Mouse (Mus musculus) cerebral cortex, adult 2 months (tissue): ENCODE results near the gene Cytip.

Experiments used
- WGBS: fragments of 180-500 bp; shearing (Covaris S2); methylation state at CpG from one replicate; pipeline ENCODE4 v1.1.7; 2018; 5-methylcytosine and 5-hydroxymethylcytosine counted together

The Cytip gene

GRCm38 (mm10) chr2:58161813-58162212 is 33.5 kb downstream of the Cytip start:
- 90% methylated on average over 4 of the region's 4 CpGs for WGBS

DNA sequence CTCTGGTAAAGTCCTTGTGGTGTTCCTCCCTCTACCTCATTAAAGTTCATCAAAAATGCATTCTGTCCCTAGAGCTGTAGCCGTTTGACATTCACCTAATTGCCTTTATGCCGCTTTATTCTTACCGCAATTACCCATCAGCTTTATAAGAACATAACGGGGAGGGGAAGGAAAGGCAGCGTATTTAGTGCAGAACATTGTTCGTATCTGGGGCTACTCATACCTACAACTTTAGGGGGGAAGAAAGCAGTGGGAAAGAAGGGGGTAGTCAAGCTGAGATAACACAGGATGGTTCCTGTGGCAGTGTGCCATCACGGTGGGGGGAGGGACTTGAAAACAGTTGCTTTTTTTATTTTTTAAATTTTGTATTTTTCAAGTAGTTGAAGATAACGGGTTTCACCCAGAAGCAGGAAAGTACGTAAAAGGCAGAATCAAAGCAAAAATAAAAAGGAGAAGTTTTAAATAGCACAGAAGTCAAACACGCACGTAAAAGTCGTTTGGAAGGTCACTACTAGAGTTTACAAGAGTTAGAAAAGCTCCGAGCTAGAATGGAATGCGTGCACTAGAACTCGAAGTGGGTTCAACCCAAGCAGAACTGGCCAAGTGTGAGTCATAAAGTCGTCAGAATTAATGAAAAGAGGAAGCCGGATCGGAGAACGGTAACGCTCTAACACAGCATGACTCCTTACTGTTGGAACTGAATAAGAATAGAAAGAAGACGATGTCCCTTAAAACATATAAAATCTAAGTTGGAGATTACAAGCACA is 34.6 kb downstream of the Cytip start:
- 63% methylated on average over 21 of the region's 21 CpGs for WGBS

DNA sequence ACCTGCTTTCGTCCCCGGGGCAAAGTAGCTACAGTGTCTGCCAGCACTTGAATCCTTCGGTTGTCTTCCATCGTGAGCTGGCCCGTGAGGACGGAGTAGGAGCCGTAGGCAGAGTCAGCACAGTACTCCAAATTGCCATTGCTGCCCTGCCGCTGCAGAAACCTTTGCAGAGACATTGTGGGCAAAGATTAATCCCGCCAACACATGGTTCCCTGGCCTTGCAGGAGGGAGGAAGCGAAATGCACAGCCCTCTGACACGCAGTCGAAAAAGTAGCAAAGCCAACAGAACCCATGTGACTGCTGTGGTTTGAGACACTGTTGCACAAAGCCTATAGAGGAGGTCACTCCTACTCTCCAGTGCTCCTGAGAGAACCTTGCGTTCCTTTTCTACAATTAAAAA is 35.5 kb downstream of the Cytip start:
- 94% methylated on average over 13 of the region's 13 CpGs for WGBS

- WGBS = 88% methylated on average over 6 of the region's 6 CpGs
These were observed 36.2 kb downstream of the Cytip start for GRCm38 (mm10) chr2:58159121-58159520.

DNA sequence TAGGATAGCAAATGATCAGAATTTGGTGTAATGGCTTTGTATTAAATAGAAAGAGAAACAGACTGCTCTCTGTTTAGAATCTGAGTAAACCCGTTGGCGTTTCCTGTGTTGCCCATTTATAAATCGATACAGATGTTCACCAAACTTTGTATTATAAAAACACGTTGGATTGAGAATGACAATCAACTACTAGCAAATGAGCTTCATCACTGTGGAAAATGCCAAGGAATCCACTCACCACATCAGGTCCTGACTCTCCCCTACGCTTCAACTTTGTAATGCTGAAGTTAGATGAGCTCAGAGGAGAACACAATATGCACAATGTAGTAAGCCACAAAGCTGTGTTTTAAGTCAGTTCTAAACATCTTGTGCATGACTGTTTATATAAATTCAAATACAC is 36.8 kb downstream of the Cytip start:
- 89% methylated on average over 5 of the region's 5 CpGs for WGBS

DNA sequence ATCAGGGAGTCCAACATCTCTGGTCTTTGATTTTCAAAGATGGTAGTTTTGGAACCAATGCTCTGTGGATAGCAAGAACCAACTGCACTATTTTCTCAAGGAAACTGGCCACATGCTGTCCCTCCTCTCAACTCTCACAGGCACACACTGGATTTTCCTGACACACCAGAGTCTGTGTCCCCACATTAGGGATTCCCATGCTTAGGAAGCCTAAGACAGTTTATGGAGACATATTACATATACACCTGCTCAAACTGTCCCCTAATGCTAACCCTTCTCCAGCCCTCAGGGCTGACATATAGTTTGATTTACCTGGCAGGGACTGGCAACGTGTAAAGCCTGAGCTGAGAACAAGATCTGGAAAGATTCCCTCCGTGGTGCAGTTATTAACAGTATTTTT is 37.2 kb downstream of the Cytip start:
- WGBS = 88% methylated on average over 2 of the region's 2 CpGs

DNA sequence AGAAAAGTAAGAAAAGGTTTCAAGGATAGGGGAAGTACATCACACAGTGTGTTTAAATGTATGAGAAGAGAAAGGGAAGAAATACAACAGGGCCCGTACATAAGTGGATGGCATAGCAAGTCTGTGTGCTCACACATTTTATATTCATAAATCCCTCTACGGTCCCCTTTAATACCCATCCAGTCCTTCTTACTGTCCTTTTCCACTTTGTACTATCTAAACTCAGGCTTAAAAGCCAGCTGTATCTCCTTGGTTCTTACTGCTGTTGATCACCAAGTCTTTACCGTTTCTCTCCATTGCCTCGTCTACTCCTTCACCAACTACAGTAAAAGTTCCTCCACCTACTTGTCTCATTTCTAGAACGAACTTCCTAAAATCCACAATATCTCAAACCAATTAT is 37.9 kb downstream of the Cytip start:
- 94% methylated on average over 5 of the region's 5 CpGs for WGBS

DNA sequence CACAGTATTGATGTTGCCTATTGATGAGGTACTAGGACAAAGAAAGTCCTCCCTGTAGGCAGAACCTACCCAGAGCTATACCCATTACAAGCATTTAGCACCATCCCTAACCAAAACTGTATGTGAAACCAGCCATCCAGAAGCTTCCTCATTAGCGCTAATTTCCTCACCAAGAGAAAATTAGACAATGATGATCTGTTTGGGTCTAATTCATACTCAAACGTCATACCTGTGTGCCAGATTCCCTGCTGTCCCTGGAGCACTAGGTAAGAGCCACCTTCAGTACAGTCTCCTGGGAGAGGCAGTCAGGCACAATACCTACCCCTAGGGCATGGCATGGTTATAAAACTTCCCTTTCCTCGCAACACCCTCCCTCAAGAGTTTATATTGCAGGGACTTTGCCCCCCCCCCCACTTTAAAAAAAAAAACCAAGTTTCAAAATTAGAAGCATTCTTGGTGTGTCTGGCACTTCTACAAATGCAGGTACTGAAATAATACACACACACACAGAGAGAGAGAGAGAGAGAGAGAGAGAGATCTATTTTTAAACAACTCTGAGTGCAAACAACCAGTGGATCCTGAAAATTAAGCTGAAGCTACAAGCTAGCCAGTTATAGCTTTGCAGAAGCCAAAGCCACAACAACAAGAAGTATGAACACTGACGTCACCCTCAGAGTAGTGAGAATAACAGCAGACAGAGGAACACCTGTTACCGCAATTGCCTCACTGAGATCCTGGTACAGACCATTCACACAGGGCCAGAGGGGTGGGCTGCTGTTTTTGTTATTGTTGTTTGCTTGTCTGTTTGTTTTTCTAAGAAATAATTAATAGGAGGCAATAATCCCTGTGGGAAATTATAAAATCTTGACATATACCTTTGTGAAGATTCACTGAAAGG is 38.6 kb downstream of the Cytip start:
- WGBS = 69% methylated on average over 5 of the region's 5 CpGs

DNA sequence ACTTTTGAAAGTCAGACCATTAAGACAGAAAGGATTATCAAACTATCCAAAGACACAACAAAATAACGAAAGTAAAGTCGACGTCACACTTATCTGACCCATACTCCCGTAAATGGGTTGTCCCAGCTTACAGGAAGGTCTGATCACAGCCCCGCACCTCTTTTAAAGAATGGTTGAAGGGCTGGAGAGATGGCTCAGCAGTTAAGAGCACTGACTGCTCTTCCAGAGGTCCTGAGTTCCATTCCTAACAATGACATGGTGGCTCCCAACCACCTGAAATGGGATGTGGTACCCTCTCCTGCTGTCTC is 39.3 kb downstream of the Cytip start:
- 95% methylated on average over 5 of the region's 5 CpGs for WGBS

DNA sequence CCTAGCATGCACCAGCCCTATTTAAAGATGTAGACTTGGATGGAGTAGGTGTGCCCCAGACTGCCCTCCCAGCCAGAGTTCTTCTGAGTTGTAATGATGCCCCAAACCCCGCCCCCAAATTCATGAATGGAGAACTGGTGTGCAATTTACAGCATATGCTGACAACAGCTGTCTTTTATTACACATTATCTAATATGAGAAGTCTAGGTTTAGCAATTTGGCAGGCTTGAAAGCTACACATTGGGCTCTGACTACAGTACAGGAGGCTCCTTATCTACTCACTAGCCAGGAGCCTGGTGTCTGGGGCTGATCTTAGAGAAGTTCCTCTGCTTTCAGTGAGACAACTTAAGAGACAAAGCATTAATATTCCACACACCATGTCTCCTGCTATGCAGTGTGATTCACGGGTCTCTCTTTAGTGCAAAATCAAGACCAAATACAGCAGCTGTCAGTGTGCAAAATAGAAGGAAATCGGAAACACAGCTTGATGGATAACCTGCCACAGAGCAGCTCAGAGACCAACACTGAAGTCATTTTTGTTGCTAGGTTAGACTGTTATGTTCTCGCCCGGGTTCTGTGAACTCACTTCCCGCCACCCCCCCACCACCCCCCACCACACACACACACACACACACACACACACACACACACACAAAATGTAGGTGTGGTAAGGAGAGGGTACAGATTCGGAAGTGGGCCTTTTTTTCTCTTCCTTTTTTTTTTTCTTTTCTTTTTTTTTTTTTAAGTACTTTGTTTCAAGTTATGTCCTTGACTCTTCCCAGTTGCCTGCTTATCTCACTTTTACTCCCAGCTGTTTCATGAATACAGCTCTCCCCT is 39.8 kb downstream of the Cytip start:
- WGBS = 65% methylated on average over 7 of the region's 7 CpGs

DNA sequence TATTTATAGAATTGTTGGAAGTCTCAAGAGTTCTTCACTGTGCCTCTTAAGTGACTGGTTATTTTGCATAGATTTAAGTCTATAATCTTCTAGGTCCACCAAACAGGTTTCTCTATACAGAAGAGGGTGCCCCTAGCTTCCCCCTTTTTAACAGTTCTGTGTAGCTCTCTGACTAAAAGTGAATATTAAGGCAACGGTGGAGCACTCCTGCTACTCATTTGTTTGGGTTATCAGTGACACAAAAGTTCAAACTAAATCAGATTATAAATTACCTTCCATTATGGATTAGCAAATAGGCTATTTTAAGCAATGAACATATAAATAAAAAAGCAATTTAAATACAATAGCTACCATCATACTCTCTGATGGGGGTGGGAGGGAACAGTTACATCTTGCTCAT is 40.8 kb downstream of the Cytip start:
- WGBS = 84% methylated on average over 1 of the region's 1 CpGs

- WGBS = 81% methylated on average over 7 of the region's 7 CpGs
These were observed 41.6 kb downstream of the Cytip start for GRCm38 (mm10) chr2:58153742-58154141.

GRCm38 (mm10) chr2:58149983-58150405 is 45.3 kb downstream of the Cytip start:
- 85% methylated on average over 7 of the region's 7 CpGs for WGBS

GRCm38 (mm10) chr2:58146572-58146971 is 48.8 kb downstream of the Cytip start:
- WGBS = 83% methylated on average over 5 of the region's 5 CpGs

DNA sequence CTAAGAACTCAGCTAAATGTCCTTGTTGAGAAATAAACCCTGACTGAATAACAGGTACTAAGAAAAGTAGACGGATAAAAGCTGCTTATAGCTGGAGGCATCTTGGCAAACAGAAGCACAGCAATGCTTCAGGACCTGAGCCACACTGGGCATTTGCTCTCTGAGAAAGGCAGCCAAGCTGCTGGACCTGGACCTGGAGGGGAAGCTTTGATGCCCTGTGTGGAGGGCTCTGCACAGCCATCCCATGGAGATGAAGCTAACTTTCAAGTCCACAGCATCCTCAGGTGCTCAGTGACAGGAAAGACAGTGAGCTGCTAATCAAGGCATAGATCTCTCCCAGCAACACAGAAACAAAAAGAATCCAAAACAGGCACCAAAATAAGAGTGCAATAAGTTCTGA is 54.8 kb downstream of the Cytip start:
- WGBS = 76% methylated on average over 1 of the region's 1 CpGs

- WGBS = 76% methylated on average over 5 of the region's 5 CpGs
These were observed 56.7 kb downstream of the Cytip start for GRCm38 (mm10) chr2:58138611-58139010.

GRCm38 (mm10) chr2:58137676-58138075 is 57.7 kb downstream of the Cytip start:
- WGBS = 85% methylated on average over 7 of the region's 7 CpGs

GRCm38 (mm10) chr2:58136526-58136925 is 58.8 kb downstream of the Cytip start:
- WGBS = 92% methylated on average over 4 of the region's 4 CpGs

- 62% methylated on average over 2 of the region's 2 CpGs for WGBS
These were observed 60.3 kb downstream of the Cytip start for GRCm38 (mm10) chr2:58135061-58135463.

DNA sequence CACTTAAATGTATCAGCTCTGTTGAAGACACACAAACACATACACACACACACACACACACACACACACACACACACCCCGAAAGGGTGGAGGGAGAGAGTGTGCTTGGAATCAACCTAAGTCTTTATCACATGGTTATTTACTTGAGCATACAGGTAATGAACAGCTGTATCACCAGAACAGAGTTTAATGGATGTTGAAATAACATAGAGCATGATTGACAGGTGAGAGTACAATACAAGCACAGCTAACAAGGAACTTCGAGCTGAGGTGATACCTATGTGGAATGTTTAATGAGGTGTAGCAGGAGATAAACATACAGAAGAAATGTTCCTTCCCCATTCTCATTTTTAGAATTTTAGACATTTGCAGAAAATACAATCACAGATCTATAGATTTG is 62.7 kb downstream of the Cytip start:
- WGBS = 60% methylated on average over 2 of the region's 2 CpGs

DNA sequence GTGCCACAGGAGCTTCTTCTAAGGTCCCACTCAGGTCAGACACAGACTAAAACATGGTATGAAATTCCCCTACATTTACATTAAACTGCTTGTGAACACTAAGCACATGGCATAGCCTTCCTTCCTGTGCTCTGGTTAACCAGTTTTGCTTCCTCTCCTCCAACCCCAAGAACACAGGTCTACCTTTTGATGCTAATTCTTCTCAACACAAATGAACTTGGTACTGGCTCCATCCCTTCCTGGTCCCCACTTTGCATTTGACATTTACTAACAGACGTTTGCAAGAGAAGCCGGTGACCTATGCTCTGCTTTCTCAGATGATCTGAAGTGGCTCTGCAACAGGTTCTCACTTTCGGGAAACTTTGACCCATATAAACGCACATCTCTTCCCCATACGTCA is 65.4 kb downstream of the Cytip start:
- WGBS = 89% methylated on average over 5 of the region's 5 CpGs

DNA sequence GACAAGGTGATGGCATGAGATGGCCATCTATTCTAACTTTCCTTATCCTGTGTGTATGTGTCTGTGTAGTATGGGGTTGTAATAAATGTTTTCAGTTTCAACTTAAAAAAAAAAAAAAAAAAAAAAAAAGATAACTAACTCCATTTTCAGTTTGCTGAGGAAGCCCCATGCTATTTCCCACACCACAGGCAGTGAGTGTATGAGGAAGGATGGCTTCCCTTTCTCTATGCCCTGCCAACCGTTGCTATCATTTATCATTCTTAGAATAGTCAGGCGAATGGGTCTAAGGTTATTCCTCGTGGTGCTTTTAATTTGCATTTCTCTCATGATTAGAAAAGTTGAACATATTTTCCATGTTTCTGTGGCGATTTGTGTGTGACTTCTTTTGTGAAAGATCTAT is 84.2 kb downstream of the Cytip start:
- 79% methylated on average over 4 of the region's 4 CpGs for WGBS
